Mouse (Mus musculus) T-helper 2 cell (primary cell): ENCODE results near the gene Neurl2.
"Not testable (repeated sequence)": the region's sequence is repeated elsewhere in the genome, so short reads cannot be mapped to it uniquely, and the experiment has no call there.

Experiments
- in situ Hi-C: fragments of 300-600 bp; cut with MboI, MseI; formaldehyde crosslinking; loops from one replicate; pipeline ENCODE4 v1.15.1; 2025; ENCODE audit warnings: high pct_unique_total_duplicates

Neurl2 gene

GRCm38 (mm10) chr2:164859155-164859554, 25.9 kb upstream of the Neurl2 start:
- in situ Hi-C loops, result no loop called here

GRCm38 (mm10) chr2:164857842-164858553, 24.7 kb upstream of the Neurl2 start:
- in situ Hi-C loops, result no loop called here

- in situ Hi-C loops, result no loop called here
These were observed 24.0 kb upstream of the Neurl2 start, which contains the start of gene Pltp for GRCm38 (mm10) chr2:164857101-164857821. Gene Pltp (minus strand): TSS chr2:164857711.

- in situ Hi-C loops, result no loop called here
These were observed 23.2 kb upstream of the Neurl2 start for GRCm38 (mm10) chr2:164856309-164857100.

- in situ Hi-C loops, result not testable (repeated sequence)
These were observed 22.3 kb upstream of the Neurl2 start for GRCm38 (mm10) chr2:164855572-164855971.

GRCm38 (mm10) chr2:164850061-164850460, 16.8 kb upstream of the Neurl2 start:
- in situ Hi-C loops, result no loop called here

GRCm38 (mm10) chr2:164845782-164846181, 12.5 kb upstream of the Neurl2 start:
- in situ Hi-C loops, result no loop called here

- in situ Hi-C loops, result no loop called here
These were observed 1.9 kb upstream of the Neurl2 start for GRCm38 (mm10) chr2:164835164-164835563.

GRCm38 (mm10) chr2:164834531-164834930, 1.3 kb upstream of the Neurl2 start:
- in situ Hi-C loops, result no loop called here

GRCm38 (mm10) chr2:164832748-164833301, 431 bp downstream of the Neurl2 start, which contains the start of gene Ctsa:
Gene Ctsa (plus strand): TSS chr2:164832873.
- in situ Hi-C loops, result no loop called here

- in situ Hi-C loops, result no loop called here
These were observed 1.1 kb downstream of the Neurl2 start for GRCm38 (mm10) chr2:164832032-164832747.

GRCm38 (mm10) chr2:164831029-164831428, 2.2 kb downstream of the Neurl2 start:
- in situ Hi-C loops, result no loop called here

- in situ Hi-C loops, result no loop called here
These were observed 4.2 kb downstream of the Neurl2 start for GRCm38 (mm10) chr2:164829090-164829489.

GRCm38 (mm10) chr2:164828437-164828836, 4.8 kb downstream of the Neurl2 start, which contains the start of gene Spata25:
Gene Spata25 (minus strand): TSS chr2:164828537.
- in situ Hi-C loops, result no loop called here

GRCm38 (mm10) chr2:164827146-164827850, 6.0 kb downstream of the Neurl2 start:
- in situ Hi-C loops, result no loop called here

- in situ Hi-C loops, result no loop called here
These were observed 7.7 kb downstream of the Neurl2 start for GRCm38 (mm10) chr2:164825521-164825920.

GRCm38 (mm10) chr2:164823969-164824368, 9.3 kb downstream of the Neurl2 start:
- in situ Hi-C loops, result no loop called here

- in situ Hi-C loops, result no loop called here
These were observed 10.1 kb downstream of the Neurl2 start for GRCm38 (mm10) chr2:164823181-164823585.

- in situ Hi-C loops, result no loop called here
These were observed 10.6 kb downstream of the Neurl2 start, which contains the start of gene Zswim1 for GRCm38 (mm10) chr2:164822636-164823165. Gene Zswim1 (plus strand): TSS chr2:164822686.

- in situ Hi-C loops, result no loop called here
These were observed 12.2 kb downstream of the Neurl2 start for GRCm38 (mm10) chr2:164821060-164821459.
